Mouse (Mus musculus) CH12.LX (cell line): ENCODE results near the gene Ttpal. TPM values are rescaled to one million over a fixed set of nuclear protein-coding genes. Genes with fewer than 3 reads are reported as not detected.

Experiments used
- DNase-seq: peaks from one replicate; pipeline ENCODE4 v3.0.0-alpha.2; 2013; ENCODE audit errors: extremely low read depth
- H3K27ac ChIP-seq: 2 replicates; pipeline ENCODE4 v1.5.1; 2012; ENCODE audit warnings: low read depth, mild to moderate bottlenecking, control low read depth, moderate library complexity; ENCODE audit not compliant: insufficient read depth
- H3K27me3 ChIP-seq: replicated peaks from 2 replicates; pipeline ENCODE3; 2012; ENCODE audit warnings: inconsistent platforms
- H3K36me3 ChIP-seq, 2 experiments: replicated peaks in 1 of 2; 2 replicates each; pipeline versions ENCODE3 to v1.6.1; 2012; ENCODE audit warnings: inconsistent platforms in 1 of 2, low read length in 1 of 2, mild to moderate bottlenecking in 1 of 2, mixed read lengths in 1 of 2, moderate library complexity in 1 of 2; ENCODE audit not compliant: control insufficient read depth in 1 of 2, insufficient read depth in 1 of 2
- H3K4me1 ChIP-seq, 2 experiments: 2 replicates each; pipeline ENCODE4 v1.6.1; 2012; ENCODE audit warnings: inconsistent platforms in 1 of 2, moderate library complexity in 1 of 2; ENCODE audit not compliant: insufficient read depth in 2 of 2, control insufficient read depth in 1 of 2
- H3K4me2 ChIP-seq: 2 replicates; pipeline ENCODE4 v1.6.1; 2012; ENCODE audit warnings: low read depth, mild to moderate bottlenecking, control low read depth; ENCODE audit not compliant: poor library complexity, insufficient read depth, severe bottlenecking
- H3K4me3 ChIP-seq, 3 experiments: fragments of 150-350 bp in 1 of 3; sonication (generic) in 1 of 3; replicated peaks in 1 of 3; 2 replicates each; pipeline versions ENCODE3 to v1.5.1; 2011 to 2012; ENCODE audit warnings: low read depth in 2 of 3, low read length in 2 of 3, mild to moderate bottlenecking in 2 of 3, moderate library complexity in 2 of 3, control low read depth in 1 of 3, improper control_type of control experiment in 1 of 3, inconsistent platforms in 1 of 3, mixed read lengths in 1 of 3; ENCODE audit not compliant: poor library complexity in 1 of 3
- H3K79me2 ChIP-seq: replicated peaks from 2 replicates; pipeline ENCODE4 v1.6.1; 2012; ENCODE audit warnings: mild to moderate bottlenecking, moderate library complexity; ENCODE audit not compliant: control insufficient read depth, poor library complexity, insufficient read depth, severe bottlenecking; ENCODE audit errors: extremely low read depth
- H3K9ac ChIP-seq: 2 replicates; pipeline ENCODE4 v1.6.1; 2012; ENCODE audit warnings: low read depth, mild to moderate bottlenecking, control low read depth, moderate library complexity; ENCODE audit not compliant: insufficient read depth
- H3K9me3 ChIP-seq: replicated peaks from 2 replicates; pipeline ENCODE3; 2012; ENCODE audit warnings: low read length, inconsistent platforms, mixed read lengths
- BHLHE40 ChIP-seq: IDR thresholded peaks from 2 replicates; pipeline ENCODE4 v1.6.1; 2011; ENCODE audit warnings: mild to moderate bottlenecking, low read depth, low read length, improper control_type of control experiment
- CHD1 ChIP-seq: IDR thresholded peaks from 2 replicates; pipeline ENCODE4 v1.6.1; 2012; ENCODE audit warnings: low read depth, low read length, improper control_type of control experiment, inconsistent platforms
- CHD2 ChIP-seq: IDR thresholded peaks from 2 replicates; pipeline ENCODE4 v1.6.1; 2011; ENCODE audit warnings: low read length, improper control_type of control experiment
- CTCF ChIP-seq, 2 experiments: IDR thresholded peaks in 1 of 2; conservative IDR thresholded peaks in 1 of 2; 2 replicates each; pipeline ENCODE4 v1.5.1; 2011 to 2012; ENCODE audit warnings: low read depth in 2 of 2, low read length in 2 of 2, improper control_type of control experiment in 1 of 2, inconsistent platforms in 1 of 2, mild to moderate bottlenecking in 1 of 2, moderate library complexity in 1 of 2
- ELF1 ChIP-seq: IDR thresholded peaks from 2 replicates; pipeline ENCODE4 v1.6.1; 2014; ENCODE audit warnings: low read depth, mild to moderate bottlenecking, inconsistent platforms, low read length, improper control_type of control experiment
- ETS1 ChIP-seq: conservative IDR thresholded peaks from 2 replicates; pipeline ENCODE4 v1.6.1; 2012; ENCODE audit warnings: low read depth, mild to moderate bottlenecking, inconsistent platforms, low read length, improper control_type of control experiment, moderate library complexity
- GABPA ChIP-seq: IDR thresholded peaks from 2 replicates; pipeline ENCODE4 v1.6.1; 2012; ENCODE audit warnings: low read depth, low read length, improper control_type of control experiment, inconsistent platforms; ENCODE audit not compliant: insufficient replicate concordance
- KAT2A ChIP-seq: IDR thresholded peaks from 2 replicates; pipeline ENCODE4 v1.6.1; 2012; ENCODE audit warnings: low read length, improper control_type of control experiment, inconsistent platforms; ENCODE audit not compliant: insufficient replicate concordance
- MAX ChIP-seq: IDR thresholded peaks from 2 replicates; pipeline ENCODE4 v1.6.1; 2011; ENCODE audit warnings: low read length, improper control_type of control experiment
- MAZ ChIP-seq: IDR thresholded peaks from 2 replicates; pipeline ENCODE4 v1.6.1; 2012; ENCODE audit warnings: low read depth, mild to moderate bottlenecking, inconsistent platforms, low read length, improper control_type of control experiment, moderate library complexity
- MEF2A ChIP-seq: IDR thresholded peaks from 2 replicates; pipeline ENCODE4 v1.6.1; 2014; ENCODE audit warnings: low read depth, mild to moderate bottlenecking, inconsistent platforms, low read length, improper control_type of control experiment, borderline replicate concordance
- MXI1 ChIP-seq: IDR thresholded peaks from 2 replicates; pipeline ENCODE4 v1.6.1; 2011; ENCODE audit warnings: mild to moderate bottlenecking, low read depth, low read length, improper control_type of control experiment
- PAX5 ChIP-seq: IDR thresholded peaks from 2 replicates; pipeline ENCODE4 v1.6.1; 2012; ENCODE audit warnings: low read length, inconsistent platforms, mixed read lengths
- POLR2A ChIP-seq: IDR thresholded peaks from 2 replicates; pipeline ENCODE4 v1.6.1; 2011; ENCODE audit warnings: low read depth, mild to moderate bottlenecking, improper control_type of control experiment, low read length
- POLR2AphosphoS2 ChIP-seq: IDR thresholded peaks from 2 replicates; pipeline ENCODE4 v1.6.1; 2011; ENCODE audit warnings: low read depth, low read length, improper control_type of control experiment
- RAD21 ChIP-seq: IDR thresholded peaks from 2 replicates; pipeline ENCODE4 v1.6.1; 2011; ENCODE audit warnings: low read depth, mild to moderate bottlenecking, low read length, improper control_type of control experiment, moderate library complexity
- RCOR1 ChIP-seq: conservative IDR thresholded peaks from 2 replicates; pipeline ENCODE4 v1.6.1; 2012; ENCODE audit warnings: low read depth, mild to moderate bottlenecking, inconsistent platforms, low read length, improper control_type of control experiment
- SIN3A ChIP-seq: IDR thresholded peaks from 2 replicates; pipeline ENCODE4 v1.6.1; 2012; ENCODE audit warnings: low read length, improper control_type of control experiment, inconsistent platforms
- TCF12 ChIP-seq: IDR thresholded peaks from 2 replicates; pipeline ENCODE4 v1.6.1; 2014; ENCODE audit warnings: low read depth, mild to moderate bottlenecking, inconsistent platforms, low read length, improper control_type of control experiment
- USF1 ChIP-seq: IDR thresholded peaks from 2 replicates; pipeline ENCODE4 v1.6.1; 2014; ENCODE audit warnings: low read depth, mild to moderate bottlenecking, inconsistent platforms, low read length, improper control_type of control experiment
- ZC3H11A ChIP-seq: IDR thresholded peaks from 2 replicates; pipeline ENCODE4 v1.6.1; 2012; ENCODE audit warnings: low read depth, mild to moderate bottlenecking, inconsistent platforms, low read length, improper control_type of control experiment
- ZNF384 ChIP-seq: IDR thresholded peaks from 2 replicates; pipeline ENCODE4 v1.6.1; 2012; ENCODE audit warnings: low read depth, low read length, improper control_type of control experiment, inconsistent platforms
- dilution Hi-C: fragments of 300-500 bp; cut with MboI; formaldehyde crosslinking; loops from 2 replicates; pipeline ENCODE4 v1.14.3; 2020; ENCODE audit warnings: low sequenced_read_pairs; ENCODE audit not compliant: extremely low pct_unique_long_range_greater_than_20kb, extremely low pct_ligation_motif_present
- in situ Hi-C: fragments of 300-500 bp; cut with MboI; formaldehyde crosslinking; loops from 3 replicates; pipeline ENCODE4 v1.14.3; 2019; ENCODE audit warnings: low sequenced_read_pairs, low pct_ligation_motif_present, low pct_unique_long_range_greater_than_20kb, mixed read lengths
- polyA plus RNA-seq: library from polyadenylated mRNA; unstranded; fragments of >175 nt; gene quantifications from 2 replicates; pipeline ENCODE4 v1.2.1, GENCODE M21; 2012; ENCODE audit warnings: low read depth; ENCODE audit not compliant: insufficient read length
- total RNA-seq, 2 experiments: library from RNA; depleted of rRNA; stranded (reverse); fragments of 300-350 nt in 1 of 2; fragments of >200 nt in 1 of 2; gene quantifications; 2 replicates each; pipeline ENCODE4 v1.2.3; 2012 to 2014

Ttpal gene
- total and polyA plus RNA-seq, 3 experiments = 21.9 to 38.9 (median 25.7) TPM

DNA sequence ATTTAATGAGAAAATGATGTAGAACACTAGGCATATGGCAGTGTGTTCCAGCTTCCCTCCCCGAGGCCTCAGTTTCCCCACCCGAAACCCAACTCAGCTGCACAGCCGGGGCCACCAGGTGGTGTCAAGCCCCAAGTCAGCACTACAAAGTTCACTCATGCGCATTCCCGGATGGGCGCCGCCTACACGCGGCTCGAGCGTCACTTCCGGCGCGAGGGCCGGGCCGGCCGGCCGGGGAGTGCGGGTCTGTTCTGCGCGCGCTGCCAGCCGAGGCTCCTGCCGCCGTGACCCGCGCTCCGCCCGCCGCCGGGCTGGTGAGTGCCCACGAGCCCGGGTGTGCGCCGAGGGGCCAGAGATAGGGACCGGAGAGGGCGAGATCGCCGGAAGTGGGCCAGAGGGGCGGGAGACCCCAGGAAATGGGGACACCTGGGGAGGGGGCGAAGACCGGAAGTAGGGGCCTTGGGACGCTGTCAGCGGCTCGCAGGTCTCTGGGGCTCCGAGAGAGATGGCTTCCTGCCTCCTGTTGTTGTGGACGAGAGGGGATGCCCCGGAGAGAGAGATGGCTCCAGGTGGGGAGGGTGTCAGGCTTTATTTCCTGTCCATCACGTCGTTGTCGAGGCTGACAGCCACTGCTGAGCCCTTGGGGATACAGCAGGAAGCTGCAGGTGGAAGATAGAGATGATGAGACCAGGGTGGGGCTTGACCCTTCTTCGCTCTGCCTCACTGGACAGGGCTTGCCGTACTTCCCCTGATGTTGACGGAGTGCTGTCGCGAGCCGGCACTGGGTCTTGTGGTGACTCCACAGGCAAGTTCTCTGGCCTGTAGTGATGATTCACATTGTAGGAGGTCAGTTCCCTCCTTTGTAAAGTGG lies at the start of gene Ttpal (continued):
- peak; percentile 60; the same call in 1 of the 2 replicates for TF ChIP-seq ZNF384

DNA sequence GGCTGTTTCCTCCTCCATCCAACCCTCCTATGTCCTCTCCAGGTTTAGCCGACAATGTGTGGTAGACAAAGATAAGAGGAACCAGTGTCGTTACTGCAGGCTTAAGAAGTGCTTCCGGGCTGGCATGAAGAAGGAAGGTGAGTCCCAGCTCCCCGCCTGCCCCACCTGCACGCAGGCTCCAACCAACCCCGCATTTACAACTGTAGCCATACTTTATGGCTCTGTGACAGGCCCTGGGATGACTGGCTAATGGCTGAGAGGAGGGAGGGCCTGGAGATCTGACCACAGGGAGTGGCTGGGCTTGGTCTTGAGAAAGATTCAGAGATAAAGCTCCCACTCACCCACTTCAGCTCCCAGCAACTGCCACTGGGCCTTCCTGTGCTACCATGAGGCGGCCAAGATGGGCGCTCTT lies 49.6 kb upstream of the Ttpal start:
- in situ Hi-C loops (no loop called here), dilution Hi-C loops (no loop called here)
- no peak overlapping the region for H3K4me2 ChIP-seq
- H3K27me3 ChIP-seq = peaks cover 88% of the 10 kb centered on the region
- no peaks in the 10 kb centered on the region for H3K36me3 ChIP-seq
- DNase-seq = no peak
- H3K4me3 ChIP-seq = no peak overlapping the region
- H3K9ac ChIP-seq = no peak overlapping the region
- H3K79me2 ChIP-seq = no peaks in the 10 kb centered on the region
- H3K27ac ChIP-seq = no peak overlapping the region
- H3K4me1 ChIP-seq = no peaks in the 10 kb centered on the region
- TF ChIP-seq CHD1 = no peak
- TF ChIP-seq CHD2 = no peak
- no peak for TF ChIP-seq MEF2A
- no peak for TF ChIP-seq KAT2A
- no peak for TF ChIP-seq BHLHE40
- no peak for TF ChIP-seq MAZ
- no peak for TF ChIP-seq POLR2AphosphoS2
- TF ChIP-seq CTCF (conservative IDR thresholded peaks at IDR 0.05 in 1 of 2, IDR thresholded peaks at IDR 0.05 in 1 of 2; ENCODE audit: low read depth in 2 of 2, low read length in 2 of 2) = no peak
- TF ChIP-seq MXI1 = no peak
- no peak for TF ChIP-seq SIN3A
- no peak for TF ChIP-seq RAD21
- no peaks in the 10 kb centered on the region for H3K9me3 ChIP-seq

DNA sequence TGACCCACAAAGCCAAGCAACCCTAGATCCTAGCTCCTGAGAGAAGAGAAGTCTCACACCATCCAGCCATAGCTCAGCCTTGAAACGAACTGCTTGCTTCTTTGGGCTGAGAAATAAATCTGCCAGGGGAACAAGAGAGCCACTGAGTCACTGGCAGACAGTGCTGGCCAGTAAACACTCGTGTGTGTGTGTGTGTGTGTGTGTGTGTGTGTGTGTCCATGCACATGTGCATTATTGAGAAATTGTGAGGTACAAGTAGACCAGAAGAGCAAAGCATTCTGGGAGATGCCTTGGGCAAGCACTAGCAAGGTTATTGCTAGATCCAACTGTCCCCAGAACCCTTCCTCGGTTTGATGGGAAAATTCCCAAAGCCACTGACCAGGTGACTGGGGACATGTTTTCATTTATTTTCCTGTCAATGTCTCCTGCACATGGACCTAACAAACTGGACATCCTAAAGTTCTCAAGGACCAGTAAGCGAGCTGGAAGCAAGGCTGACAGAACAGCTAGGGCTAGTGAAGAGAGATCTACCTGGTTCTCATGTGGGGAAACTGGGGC lies 47.6 kb upstream of the Ttpal start:
- no peak overlapping the region for H3K9ac ChIP-seq
- no peak overlapping the region for H3K27ac ChIP-seq
- no peaks in the 10 kb centered on the region for H3K9me3 ChIP-seq
- no peaks in the 10 kb centered on the region for H3K4me1 ChIP-seq
- H3K36me3 ChIP-seq = no peaks in the 10 kb centered on the region
- TF ChIP-seq USF1 (no peak), POLR2AphosphoS2 (no peak), POLR2A (no peak), GABPA (no peak), ELF1 (no peak), PAX5 (no peak), MEF2A (no peak), MXI1 (no peak), ZC3H11A (no peak), ETS1 (no peak), MAX (no peak), TCF12 (no peak), RCOR1 (no peak)
- no peak for DNase-seq
- no peak overlapping the region for H3K4me3 ChIP-seq
- no peaks in the 10 kb centered on the region for H3K79me2 ChIP-seq
- peaks cover 89% of the 10 kb centered on the region for H3K27me3 ChIP-seq
- dilution Hi-C loops = no loop called here
- H3K4me2 ChIP-seq = no peak overlapping the region
- in situ Hi-C loops = no loop called here
